Mouse (Mus musculus): Measurements from ENCODE around the gene Ptch1.

- TF ChIP-seq CTCF (IDR thresholded peaks at IDR 0.05; ENCODE audit: extremely low read depth, insufficient read depth, low read length): no peak
- TF ChIP-seq POLR2A (IDR thresholded peaks at IDR 0.05; ENCODE audit: extremely low read depth, insufficient read depth, low read length): no peak
These were observed 56.9 kb downstream of the Ptch1 start for GRCm38 (mm10) chr13:63516535-63516934.
